Mouse (Mus musculus) limb, embryonic 14.5 days (tissue): ENCODE data around the gene Etv4. TPM values are rescaled to one million over a fixed set of nuclear protein-coding genes. Genes with fewer than 3 reads are reported as not detected.

Source experiments
- ATAC-seq: fragments of 200-750 bp; cut with Nextera tagmentation; 2 replicates; pipeline ENCODE4 v1.8.0; 2017; ENCODE audit warnings: low read depth, moderate number of reproducible peaks, moderate TSS enrichment; ENCODE audit not compliant: low FRiP score
- DNase-seq: peaks from one replicate; pipeline ENCODE4 v3.0.0-alpha.2; 2015; ENCODE audit warnings: low spot score
- H3K27ac ChIP-seq: fragments of 300-500 bp; sonication (generic); replicated peaks from 2 replicates; pipeline ENCODE4 v1.5.1; 2014; ENCODE audit warnings: low read depth, mild to moderate bottlenecking, low read length, moderate library complexity, mixed read lengths
- H3K27me3 ChIP-seq: fragments of 300-500 bp; sonication (generic); 2 replicates; pipeline ENCODE4 v1.6.1; 2014; ENCODE audit warnings: low read length, mixed read lengths; ENCODE audit not compliant: control insufficient read depth, insufficient read depth
- H3K36me3 ChIP-seq: fragments of 300-500 bp; sonication (generic); 2 replicates; pipeline ENCODE4 v1.6.1; 2014; ENCODE audit warnings: mild to moderate bottlenecking, low read length, moderate library complexity, mixed read lengths; ENCODE audit not compliant: control insufficient read depth, insufficient read depth
- H3K4me1 ChIP-seq: fragments of 300-500 bp; sonication (generic); 2 replicates; pipeline ENCODE4 v1.6.1; 2014; ENCODE audit warnings: antibody characterized with exemption, low read length, mixed read lengths; ENCODE audit not compliant: control insufficient read depth, insufficient read depth
- H3K4me2 ChIP-seq: fragments of 300-500 bp; sonication (generic); replicated peaks from 2 replicates; pipeline ENCODE4 v1.6.1; 2014; ENCODE audit warnings: low read depth, mild to moderate bottlenecking, low read length, moderate library complexity; ENCODE audit not compliant: severe bottlenecking
- H3K4me3 ChIP-seq: fragments of 300-500 bp; sonication (generic); replicated peaks from 2 replicates; pipeline ENCODE4 v1.5.1; 2014; ENCODE audit warnings: low read length
- H3K9ac ChIP-seq: fragments of 300-500 bp; sonication (generic); 2 replicates; pipeline ENCODE4 v1.6.1; 2014; ENCODE audit warnings: mild to moderate bottlenecking, low read depth, low read length, moderate library complexity; ENCODE audit not compliant: severe bottlenecking
- H3K9me3 ChIP-seq: fragments of 300-500 bp; sonication (generic); 2 replicates; pipeline ENCODE4 v1.6.1; 2016; ENCODE audit warnings: low read length; ENCODE audit not compliant: control insufficient read depth
- POLR2A ChIP-seq: fragments of 200-500 bp; IDR thresholded peaks from 2 replicates; pipeline ENCODE4 v1.8.0; 2012; ENCODE audit warnings: inconsistent platforms, mild to moderate bottlenecking, moderate library complexity, borderline replicate concordance; ENCODE audit not compliant: insufficient read depth, insufficient read length; ENCODE audit errors: extremely low read depth
- WGBS: fragments of 180-500 bp; shearing (Covaris S2); extraction: QIAGEN DNeasy Blood & Tissue Kit; methylation state at CpG from one replicate; pipeline ENCODE4 v1.1.7; 2014; 5-methylcytosine and 5-hydroxymethylcytosine counted together
- polyA plus RNA-seq, 2 experiments: library from polyadenylated mRNA; depleted of rRNA in 1 of 2; stranded (reverse) in 1 of 2; unstranded in 1 of 2; fragments of >200 nt; fragmentation: Nextera tagmentation in 1 of 2; extraction: Ambion mirVana in 1 of 2; gene quantifications; 2 replicates each; pipeline versions ENCODE4 v1.2.1 to v1.2.3; 2012 to 2014

Etv4 gene
- polyA plus RNA-seq, 2 experiments = 9.4 to 24.2 TPM

DNA sequence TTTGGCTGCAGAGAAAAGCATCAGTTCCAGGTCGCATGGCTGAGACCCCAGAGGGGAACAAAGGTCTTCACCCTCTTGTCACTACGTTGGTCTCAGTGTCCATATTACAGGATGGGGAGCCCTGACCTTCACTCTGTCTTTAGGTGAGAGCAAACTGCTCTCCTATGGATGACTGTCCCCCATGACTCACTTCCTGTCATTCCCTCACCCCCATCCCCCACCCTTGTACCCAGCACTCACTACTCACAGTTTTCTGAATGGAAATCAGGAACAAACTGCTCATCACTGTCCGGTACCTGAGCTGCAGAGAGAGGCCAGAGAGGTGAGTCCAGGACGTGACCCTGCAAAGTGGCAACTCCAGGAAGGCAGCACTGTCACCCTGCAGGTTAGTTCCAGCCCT lies 8.3 kb downstream of the Etv4 start:
- no peak for ATAC-seq
- no peaks in the 10 kb centered on the region for H3K36me3 ChIP-seq
- TF ChIP-seq POLR2A = no peak
- H3K4me1 ChIP-seq = peaks cover 5% of the 10 kb centered on the region
- no peaks in the 10 kb centered on the region for H3K27me3 ChIP-seq
- DNase-seq = no peak
- H3K27ac ChIP-seq = no peak overlapping the region
- WGBS = 94% methylated on average over 4 of the region's 4 CpGs
- H3K9me3 ChIP-seq = no peaks in the 10 kb centered on the region
- no peak overlapping the region for H3K4me2 ChIP-seq
- no peak overlapping the region for H3K9ac ChIP-seq
- no peak overlapping the region for H3K4me3 ChIP-seq

DNA sequence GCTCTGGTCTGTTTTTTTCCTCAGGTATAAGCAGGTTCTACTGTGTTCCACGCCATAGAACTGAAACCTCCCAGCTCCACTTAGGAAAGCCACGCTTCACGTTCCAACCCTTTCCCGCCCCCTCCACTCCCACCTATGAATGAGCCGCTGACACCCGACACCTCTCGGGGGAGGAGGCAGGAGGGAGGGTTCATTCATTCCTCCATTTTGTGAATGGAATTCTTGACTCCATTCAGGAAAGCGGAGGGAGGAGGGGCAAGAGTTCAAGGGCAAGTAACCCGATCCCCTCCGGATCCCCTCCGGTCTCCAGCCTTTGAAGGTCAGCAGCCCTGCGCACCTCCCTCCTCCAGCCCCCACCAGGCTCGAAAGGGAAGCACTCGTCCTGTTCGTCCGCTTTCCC lies 12.7 kb downstream of the Etv4 start:
- peaks cover 5% of the 10 kb centered on the region for H3K4me1 ChIP-seq
- no peak for TF ChIP-seq POLR2A
- peak; percentile 91 for ATAC-seq
- 0% methylated on average over 14 of the region's 16 CpGs for WGBS
- H3K27ac ChIP-seq = no peak overlapping the region
- peak overlapping the region; percentile 56 for H3K4me2 ChIP-seq
- no peaks in the 10 kb centered on the region for H3K9me3 ChIP-seq
- H3K4me3 ChIP-seq = peak overlapping the region; percentile 33
- H3K36me3 ChIP-seq = peaks cover 13% of the 10 kb centered on the region
- peak; percentile 90 for DNase-seq
- peak overlapping the region; percentile 45; the same call in 1 of the 2 replicates for H3K9ac ChIP-seq
- no peaks in the 10 kb centered on the region for H3K27me3 ChIP-seq

DNA sequence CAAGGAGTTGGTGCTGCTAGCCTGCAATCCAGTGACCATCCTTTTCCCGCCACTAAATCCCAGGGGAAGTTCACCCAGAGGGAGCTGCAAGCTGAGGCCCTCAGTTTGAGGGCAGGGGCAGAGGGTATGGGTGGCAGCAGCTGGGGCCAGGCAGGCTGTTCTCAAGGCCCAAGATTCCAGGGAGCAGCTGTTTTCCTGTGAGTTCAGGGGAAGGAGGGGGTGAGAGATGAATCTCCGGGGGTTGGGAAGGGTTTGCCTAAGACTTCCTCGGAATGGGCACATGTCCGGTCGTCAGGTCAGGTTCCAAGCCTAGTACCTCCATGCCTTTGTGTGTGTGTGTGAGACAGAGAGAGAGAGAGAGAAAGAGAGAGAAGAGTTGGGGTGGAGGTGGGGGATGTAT lies 13.1 kb downstream of the Etv4 start:
- ATAC-seq (peak; percentile 28; the same call in 1 of the 2 replicates), DNase-seq (peak; percentile 23)
- no peak for TF ChIP-seq POLR2A
- Histone ChIP-seq H3K4me3 (peak overlapping the region; percentile 33; the same call in 1 of the 2 replicates), H3K36me3 (peaks cover 17% of the 10 kb centered on the region), H3K4me1 (peaks cover 5% of the 10 kb centered on the region), H3K4me2 (peak overlapping the region; percentile 56), H3K27me3 (no peaks in the 10 kb centered on the region), H3K9ac (no peak overlapping the region), H3K27ac (no peak overlapping the region), H3K9me3 (no peaks in the 10 kb centered on the region)
- WGBS = 8% methylated on average over 5 of the region's 5 CpGs

DNA sequence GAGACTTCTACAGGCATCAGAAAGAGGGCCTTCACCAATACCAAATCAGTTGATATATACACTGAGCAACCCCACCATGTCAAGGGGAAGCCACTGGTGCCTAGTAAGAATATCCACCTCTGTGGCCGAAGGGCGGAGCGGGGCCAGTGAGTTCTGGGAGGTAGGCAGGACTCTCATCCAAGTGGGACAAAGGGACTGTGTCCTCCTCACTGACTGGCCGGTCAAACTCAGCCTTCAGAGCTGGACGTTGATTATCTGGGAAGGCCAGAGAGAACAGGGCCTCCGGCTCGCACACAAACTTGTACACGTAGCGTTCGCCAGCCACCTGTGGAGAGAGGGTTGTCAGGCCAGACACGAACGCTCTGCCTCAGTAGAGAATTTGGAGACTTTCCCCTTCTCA lies 14.9 kb downstream of the Etv4 start:
- Histone ChIP-seq H3K4me3 (no peak overlapping the region), H3K36me3 (peaks cover 35% of the 10 kb centered on the region), H3K9ac (no peak overlapping the region), H3K27me3 (no peaks in the 10 kb centered on the region), H3K4me1 (peaks cover 5% of the 10 kb centered on the region), H3K27ac (no peak overlapping the region), H3K9me3 (no peaks in the 10 kb centered on the region), H3K4me2 (no peak overlapping the region)
- no peak for TF ChIP-seq POLR2A
- 95% methylated on average over 12 of the region's 12 CpGs for WGBS
- no peak for DNase-seq
- no peak for ATAC-seq

DNA sequence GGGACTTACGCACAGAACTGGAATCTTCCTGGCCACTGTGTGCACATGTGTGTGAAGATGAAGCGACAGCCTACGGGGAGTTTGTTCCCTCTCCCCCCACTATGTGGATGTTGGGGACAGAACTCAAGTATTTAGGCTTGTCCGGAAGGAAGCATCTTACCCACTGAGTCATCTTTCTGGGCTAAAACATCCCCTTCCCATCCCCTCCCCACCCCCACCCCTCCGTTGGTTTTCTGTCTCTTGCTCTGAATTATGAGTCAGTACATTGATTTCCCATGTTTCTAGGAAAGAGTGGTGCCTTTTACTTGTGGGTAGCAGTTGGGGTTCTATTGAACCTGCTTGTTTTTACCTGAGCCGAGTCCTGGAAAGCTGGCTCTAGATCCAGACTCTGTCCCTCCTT lies 16.4 kb downstream of the Etv4 start:
- Histone ChIP-seq H3K9me3 (no peaks in the 10 kb centered on the region), H3K36me3 (peaks cover 49% of the 10 kb centered on the region), H3K27me3 (no peaks in the 10 kb centered on the region), H3K4me2 (no peak overlapping the region), H3K4me1 (peaks cover 5% of the 10 kb centered on the region), H3K27ac (no peak overlapping the region), H3K4me3 (no peak overlapping the region), H3K9ac (no peak overlapping the region)
- DNase-seq (no peak), ATAC-seq (no peak)
- 85% methylated on average over 6 of the region's 6 CpGs for WGBS
- no peak for TF ChIP-seq POLR2A

DNA sequence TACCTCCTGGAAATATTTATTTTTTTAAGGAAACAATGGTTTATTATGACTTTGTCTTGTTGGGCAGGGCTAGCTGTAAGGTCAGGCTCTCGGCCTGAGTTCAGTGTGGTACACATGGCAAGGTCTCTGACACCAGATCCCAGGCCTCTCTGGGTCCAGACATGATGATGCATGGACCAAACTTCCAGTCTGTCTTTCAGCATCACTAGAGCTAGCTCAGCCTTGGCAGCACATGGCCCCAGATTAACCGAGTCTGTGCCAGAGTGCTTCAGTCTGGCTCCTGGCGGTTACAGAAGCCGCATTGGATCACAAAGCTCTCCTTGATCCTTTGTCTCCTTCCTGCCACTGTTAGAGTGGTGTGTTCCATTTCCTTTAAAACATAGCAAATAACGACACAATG lies 17.8 kb downstream of the Etv4 start:
- 79% methylated on average over 5 of the region's 5 CpGs for WGBS
- H3K36me3 ChIP-seq = peaks cover 60% of the 10 kb centered on the region

More for the DNA sequence above, 17.8 kb downstream of the Etv4 start:
- no peaks in the 10 kb centered on the region for H3K9me3 ChIP-seq
- no peak for TF ChIP-seq POLR2A
- no peak overlapping the region for H3K27ac ChIP-seq
- no peak overlapping the region for H3K4me2 ChIP-seq
- no peaks in the 10 kb centered on the region for H3K27me3 ChIP-seq
- H3K4me1 ChIP-seq = peaks cover 5% of the 10 kb centered on the region
- H3K4me3 ChIP-seq = no peak overlapping the region
- DNase-seq (no peak), ATAC-seq (no peak)
- H3K9ac ChIP-seq = no peak overlapping the region
